Mouse (Mus musculus) embryonic fibroblast, embryonic 13.5 days (primary cell): ENCODE data around the gene Tomm20.

ENCODE experiments used
- CTCF ChIP-seq: IDR thresholded peaks from 2 replicates; pipeline ENCODE4 v1.5.1; 2011; ENCODE audit warnings: mild to moderate bottlenecking, control low read depth, low read length, moderate library complexity, borderline replicate concordance; ENCODE audit not compliant: insufficient read depth
- POLR2A ChIP-seq: IDR thresholded peaks from 2 replicates; pipeline ENCODE4 v1.6.1; 2011; ENCODE audit warnings: low read depth, mild to moderate bottlenecking, control low read depth, low read length, moderate library complexity

DNA sequence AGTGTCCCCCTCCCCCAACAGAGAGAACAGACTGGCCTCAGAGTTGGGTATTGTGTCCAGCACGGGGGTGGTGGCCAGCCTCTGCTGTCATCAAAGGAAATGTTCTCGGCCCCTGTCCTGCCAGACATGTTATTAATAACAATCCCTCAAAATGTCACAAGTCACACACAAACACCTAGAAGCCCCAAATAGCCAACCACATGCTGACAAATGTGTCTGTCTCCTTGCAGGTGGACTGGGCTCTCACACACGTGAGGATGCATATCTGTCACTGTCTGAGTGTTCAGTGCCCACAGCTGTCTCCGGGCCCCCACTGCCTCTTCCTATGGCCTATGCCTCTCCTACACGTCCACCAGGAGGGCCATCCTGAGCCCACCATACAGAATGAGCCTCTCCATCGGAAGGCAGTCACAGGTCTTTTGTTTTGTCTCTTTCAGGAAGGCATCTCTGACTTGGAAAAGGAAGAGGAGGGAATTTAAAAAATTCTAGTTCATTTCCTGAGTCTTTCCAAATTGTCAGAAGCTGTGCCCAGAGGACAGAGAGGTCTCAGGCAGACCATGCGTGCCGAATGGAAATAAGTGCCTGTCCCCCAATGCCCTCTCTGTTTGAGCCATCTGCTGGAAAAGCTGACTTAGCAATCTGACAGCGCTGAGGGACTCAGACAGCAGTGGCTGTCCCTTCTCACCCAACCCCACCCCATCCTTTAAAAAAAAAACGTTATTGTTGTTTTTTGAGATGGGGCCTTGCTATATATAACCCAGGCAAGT is 30.9 kb downstream of the Tomm20 start:
- TF ChIP-seq CTCF (no peak), POLR2A (no peak)
